Mouse (Mus musculus) heart, embryonic 10.5 days (tissue): Measurements from ENCODE around the gene 1110059E24Rik. TPM values are rescaled to one million over a fixed set of nuclear protein-coding genes. Genes with fewer than 3 reads are reported as not detected.

ENCODE experiments used
- DNase-seq: peaks from one replicate; pipeline ENCODE4 v3.0.0-alpha.2; 2017; ENCODE audit warnings: low spot score
- H3K27ac ChIP-seq: fragments of 300-500 bp; sonication (generic); 2 replicates; pipeline ENCODE4 v1.5.1; 2016; ENCODE audit warnings: mild to moderate bottlenecking
- H3K27me3 ChIP-seq: fragments of 300-500 bp; sonication (generic); 2 replicates; pipeline ENCODE4 v1.6.1; 2016; ENCODE audit warnings: mild to moderate bottlenecking; ENCODE audit not compliant: poor library complexity, insufficient read depth, severe bottlenecking
- H3K36me3 ChIP-seq: fragments of 300-500 bp; sonication (generic); 2 replicates; pipeline ENCODE4 v1.6.1; 2016; ENCODE audit warnings: mild to moderate bottlenecking, moderate library complexity
- H3K4me1 ChIP-seq: fragments of 300-500 bp; sonication (generic); 2 replicates; pipeline ENCODE4 v1.6.1; 2016; ENCODE audit warnings: mild to moderate bottlenecking
- H3K4me3 ChIP-seq: fragments of 300-500 bp; sonication (generic); 2 replicates; pipeline ENCODE4 v1.5.1; 2016; ENCODE audit warnings: mild to moderate bottlenecking, moderate library complexity
- H3K9me3 ChIP-seq: fragments of 300-500 bp; sonication (generic); 2 replicates; pipeline ENCODE4 v1.6.1; 2016; ENCODE audit warnings: mild to moderate bottlenecking, moderate library complexity
- WGBS: fragments of 180-500 bp; shearing (Covaris S2); methylation state at CpG from one replicate; pipeline ENCODE4 v1.1.7; 2016; 5-methylcytosine and 5-hydroxymethylcytosine counted together
- polyA plus RNA-seq: library from polyadenylated mRNA; unstranded; fragments of >200 nt; fragmentation: Nextera tagmentation; extraction: Ambion mirVana; gene quantifications from 2 replicates; pipeline ENCODE4 v1.2.1, GENCODE M21; 2016

The 1110059E24Rik gene
- 47.3 and 54.2 TPM in 2 replicates for polyA plus RNA-seq

DNA sequence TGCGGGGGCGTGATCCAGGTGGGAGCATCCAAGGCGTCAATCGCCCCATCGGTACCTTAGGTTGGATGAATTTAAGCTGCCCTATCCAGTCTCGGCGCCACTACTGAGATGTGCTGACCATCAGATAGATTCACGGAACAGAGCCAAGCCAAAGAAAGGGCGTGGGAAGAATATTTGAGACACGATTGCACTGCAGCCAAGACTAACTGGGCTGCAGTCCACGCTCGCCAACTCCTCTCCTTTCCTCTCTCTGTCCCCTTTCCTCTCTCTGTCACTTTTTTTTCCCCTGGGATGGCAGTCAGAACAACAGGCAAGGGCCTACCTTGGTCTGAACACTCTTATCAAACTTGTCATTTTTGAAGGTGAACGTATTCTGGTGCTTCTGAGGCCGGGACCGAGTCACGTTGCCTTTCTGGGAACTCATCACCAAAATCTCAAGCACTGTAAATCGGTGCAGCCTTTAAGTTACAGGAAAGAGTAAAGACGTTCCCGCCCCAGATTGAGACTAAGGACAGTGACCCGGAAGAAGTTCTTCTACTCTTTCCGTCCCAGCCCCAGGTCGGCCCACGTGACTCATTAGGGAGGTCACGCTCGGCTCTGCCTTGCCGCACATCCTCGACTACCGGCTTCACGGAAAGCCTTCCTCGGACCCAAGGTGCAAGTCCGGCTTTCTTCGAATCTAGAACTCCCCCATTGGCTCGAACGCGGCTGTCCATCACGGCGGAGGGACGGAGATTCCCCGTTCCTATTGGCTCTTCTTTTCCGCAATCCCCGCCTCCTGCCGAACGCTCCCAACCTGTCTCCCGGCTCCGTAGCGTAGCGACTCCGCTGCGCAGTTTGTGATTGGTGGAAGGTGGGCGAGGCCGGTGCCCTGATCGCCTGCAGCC is at the start of gene 1110059E24Rik:
TSS of gene 1110059E24Rik (minus strand) at position 692 of the 887 bp plus-strand sequence.
- peak within 1 kb of the TSS; percentile 98 for H3K27ac ChIP-seq
- WGBS = 6% methylated on average over 52 of the region's 52 CpGs
- no peaks in the 10 kb centered on the region for H3K36me3 ChIP-seq
- peak; percentile 99 for DNase-seq
- no peaks in the 10 kb centered on the region for H3K27me3 ChIP-seq
- peaks cover 7% of the 10 kb centered on the region; the same call in 1 of the 2 replicates for H3K4me1 ChIP-seq
- H3K4me3 ChIP-seq = peak within 1 kb of the TSS; percentile 93
- H3K9me3 ChIP-seq = no peaks in the 10 kb centered on the region

- DNase-seq = no peak
- Histone ChIP-seq H3K4me3 (no peak overlapping the region), H3K27me3 (no peaks in the 10 kb centered on the region), H3K27ac (no peak overlapping the region), H3K9me3 (no peaks in the 10 kb centered on the region), H3K36me3 (peaks cover 33% of the 10 kb centered on the region), H3K4me1 (no peaks in the 10 kb centered on the region)
- WGBS = 93% methylated on average over 10 of the region's 10 CpGs
These were observed 28.2 kb upstream of the 1110059E24Rik start for GRCm38 (mm10) chr19:21680986-21681385.

DNA sequence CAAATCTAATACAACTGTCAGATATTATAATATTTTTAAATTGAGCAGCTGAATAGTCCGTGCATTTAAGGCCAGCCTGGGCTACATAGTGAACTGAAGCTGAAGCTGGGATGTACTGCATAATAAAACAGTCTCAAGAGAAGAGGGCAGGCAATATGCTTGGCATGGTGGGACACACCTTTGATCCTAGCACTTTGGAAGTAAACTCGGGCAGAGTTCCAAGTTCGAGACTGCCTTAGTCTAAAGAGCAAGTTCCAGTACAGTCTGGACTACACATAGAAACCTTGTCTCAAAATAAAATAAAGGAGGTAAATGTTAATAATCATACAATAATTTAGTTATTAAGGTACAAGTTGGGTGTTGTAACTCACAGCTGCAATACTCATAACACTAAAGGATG is 27.3 kb upstream of the 1110059E24Rik start:
- WGBS = 89% methylated on average over 3 of the region's 3 CpGs
- peaks cover 33% of the 10 kb centered on the region for H3K36me3 ChIP-seq
- H3K27ac ChIP-seq = no peak overlapping the region

GRCm38 (mm10) chr19:21674354-21675096 is 21.7 kb upstream of the 1110059E24Rik start:
- no peak for DNase-seq
- no peak overlapping the region for H3K27ac ChIP-seq
- 98% methylated on average over 17 of the region's 17 CpGs for WGBS
- peaks cover 12% of the 10 kb centered on the region for H3K36me3 ChIP-seq
- no peaks in the 10 kb centered on the region for H3K27me3 ChIP-seq
- no peaks in the 10 kb centered on the region for H3K9me3 ChIP-seq
- H3K4me3 ChIP-seq = no peak overlapping the region
- no peaks in the 10 kb centered on the region for H3K4me1 ChIP-seq

More for the DNA sequence above, 27.3 kb upstream of the 1110059E24Rik start:
- no peaks in the 10 kb centered on the region for H3K9me3 ChIP-seq
- no peak for DNase-seq
- no peaks in the 10 kb centered on the region for H3K4me1 ChIP-seq
- no peaks in the 10 kb centered on the region for H3K27me3 ChIP-seq
- no peak overlapping the region for H3K4me3 ChIP-seq

DNA sequence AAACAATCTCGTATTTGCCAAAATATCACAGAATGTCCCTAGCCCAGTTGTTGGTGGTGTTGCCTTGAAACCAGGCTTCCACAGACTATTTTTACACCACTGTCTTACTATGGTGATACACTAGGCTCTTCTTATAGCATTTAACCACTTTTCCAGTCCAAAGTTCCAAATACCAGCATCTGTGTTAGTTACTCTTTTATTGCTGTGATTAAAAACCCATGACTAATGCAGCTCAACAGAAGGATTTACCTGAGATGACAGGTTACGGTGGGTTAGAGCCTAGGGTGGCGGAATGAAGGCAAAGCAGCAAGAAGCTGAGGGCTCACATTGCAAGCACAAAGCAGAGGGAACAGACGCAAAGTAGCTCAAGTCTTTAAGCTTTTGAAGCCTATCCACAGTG is 16.9 kb upstream of the 1110059E24Rik start:
- 89% methylated on average over 4 of the region's 4 CpGs for WGBS
- Histone ChIP-seq H3K4me1 (no peaks in the 10 kb centered on the region), H3K27me3 (no peaks in the 10 kb centered on the region), H3K27ac (no peak overlapping the region), H3K4me3 (no peak overlapping the region), H3K36me3 (peaks cover 6% of the 10 kb centered on the region; the same call in 1 of the 2 replicates), H3K9me3 (no peaks in the 10 kb centered on the region)
- DNase-seq = no peak

DNA sequence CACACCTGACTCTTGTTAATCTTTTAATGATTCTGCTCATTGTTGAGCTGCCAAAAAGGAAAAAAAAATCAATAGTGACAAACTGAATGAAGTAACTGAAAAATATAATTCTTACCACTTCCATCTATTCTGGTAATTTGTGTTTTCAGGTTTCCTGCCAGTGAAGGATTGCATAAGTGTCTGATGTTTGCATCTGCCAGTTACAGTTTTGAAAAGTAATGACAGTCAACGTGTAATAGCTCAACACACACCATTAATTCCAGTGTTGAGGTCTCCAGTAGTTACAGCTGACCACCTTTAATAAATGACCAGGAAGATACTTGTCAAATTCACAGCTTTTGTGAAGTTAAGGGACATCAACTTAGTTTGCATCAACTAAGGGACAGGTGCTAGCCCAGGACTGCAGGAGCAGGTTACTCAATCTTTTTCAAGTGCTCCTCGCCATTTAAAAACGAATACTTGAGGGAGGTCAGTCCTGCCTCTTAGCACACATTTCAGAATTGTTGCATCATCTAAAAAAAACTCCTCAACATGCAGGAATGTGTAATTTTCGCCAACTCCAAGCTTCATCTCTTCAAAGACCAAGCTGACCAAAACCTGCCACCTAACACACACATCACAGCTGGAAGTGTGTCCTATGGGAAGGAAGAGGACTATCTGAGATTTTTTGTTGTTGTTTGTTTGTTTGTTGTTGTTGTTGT is 11.1 kb upstream of the 1110059E24Rik start:
- H3K27me3 ChIP-seq = no peaks in the 10 kb centered on the region
- H3K27ac ChIP-seq = no peak overlapping the region
- H3K4me3 ChIP-seq = no peak overlapping the region
- H3K9me3 ChIP-seq = no peaks in the 10 kb centered on the region
- no peak for DNase-seq
- H3K4me1 ChIP-seq = no peaks in the 10 kb centered on the region
- 89% methylated on average over 4 of the region's 4 CpGs for WGBS
- H3K36me3 ChIP-seq = no peaks in the 10 kb centered on the region

- Histone ChIP-seq H3K4me3 (no peak overlapping the region), H3K27me3 (no peaks in the 10 kb centered on the region), H3K27ac (no peak overlapping the region), H3K9me3 (no peaks in the 10 kb centered on the region), H3K36me3 (no peaks in the 10 kb centered on the region), H3K4me1 (no peaks in the 10 kb centered on the region)
- DNase-seq = no peak
- WGBS = 95% methylated on average over 1 of the region's 1 CpGs
These were observed 8.0 kb upstream of the 1110059E24Rik start for GRCm38 (mm10) chr19:21660734-21661133.

DNA sequence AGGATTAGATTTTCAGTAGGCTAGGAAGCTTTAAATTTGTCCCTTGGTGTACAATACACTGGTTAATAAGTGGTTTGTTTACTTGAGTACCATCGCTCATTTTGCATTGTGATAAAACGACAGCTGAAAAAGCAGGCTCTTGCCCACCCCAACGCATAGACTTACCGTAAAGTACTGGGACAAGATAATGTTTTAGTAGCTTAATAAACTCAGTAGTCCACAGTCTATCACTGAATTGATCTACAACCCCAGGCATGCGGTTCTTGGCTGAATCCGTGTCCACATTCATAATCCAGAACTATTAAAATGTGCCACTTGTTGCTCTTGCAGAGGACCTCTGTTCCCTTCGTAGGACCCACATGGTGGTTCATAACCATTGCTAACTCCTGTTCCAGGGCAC is 2.0 kb upstream of the 1110059E24Rik start:
- WGBS = 72% methylated on average over 7 of the region's 7 CpGs
- Histone ChIP-seq H3K27me3 (no peaks in the 10 kb centered on the region), H3K9me3 (no peaks in the 10 kb centered on the region), H3K4me3 (peak overlapping the region; percentile 93), H3K4me1 (peaks cover 7% of the 10 kb centered on the region; the same call in 1 of the 2 replicates), H3K36me3 (no peaks in the 10 kb centered on the region), H3K27ac (no peak overlapping the region)
- no peak for DNase-seq

DNA sequence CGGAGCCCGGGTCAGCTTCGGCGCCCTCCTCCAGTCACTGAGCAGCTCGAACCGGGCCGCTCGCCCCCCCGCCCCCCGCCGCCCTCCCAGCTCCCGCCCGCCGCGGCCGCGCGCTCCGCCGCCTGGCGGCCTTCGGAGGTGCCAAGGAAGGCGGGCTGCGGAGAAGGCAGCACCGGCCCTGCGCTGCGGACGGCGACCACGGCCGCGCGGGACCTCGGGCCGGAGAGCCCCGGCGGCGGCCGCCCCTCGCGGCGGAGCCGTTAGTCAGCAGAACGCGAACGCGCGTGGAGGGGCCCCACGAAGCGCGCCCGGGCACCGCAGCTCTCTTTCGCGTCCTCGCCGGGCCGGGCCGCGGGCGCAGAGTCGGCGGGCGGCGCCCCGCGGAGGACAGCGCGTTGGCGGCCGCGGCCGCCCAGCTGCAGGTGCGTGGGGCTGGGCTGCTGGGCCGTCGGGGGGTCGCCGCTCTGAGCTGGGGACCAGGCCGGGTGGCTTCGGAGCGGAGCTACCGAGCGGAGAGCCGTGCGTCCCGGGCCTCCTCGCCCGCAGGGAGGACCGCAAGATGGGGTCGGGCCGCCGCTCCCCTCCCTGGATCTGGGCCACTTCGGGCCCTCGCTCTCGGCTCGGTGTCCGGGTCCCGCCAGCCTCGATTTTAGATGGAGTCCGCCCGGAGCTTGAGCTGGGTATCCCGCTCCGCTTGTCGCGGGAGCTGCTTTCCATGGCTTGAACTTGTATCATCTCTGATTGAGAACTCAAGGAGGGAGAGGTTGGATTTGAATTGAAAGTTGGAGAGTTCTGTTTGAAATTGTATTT is 601 bp upstream of the 1110059E24Rik start, which contains the start of gene Abhd17b:
TSS of gene Abhd17b (plus strand) at position 14 of the 810 bp plus-strand sequence.
- Histone ChIP-seq H3K4me1 (peaks cover 7% of the 10 kb centered on the region; the same call in 1 of the 2 replicates), H3K36me3 (no peaks in the 10 kb centered on the region), H3K27ac (peak within 1 kb of the TSS; percentile 98), H3K4me3 (peak within 1 kb of the TSS; percentile 93), H3K27me3 (no peaks in the 10 kb centered on the region), H3K9me3 (no peaks in the 10 kb centered on the region)
- WGBS = under 1% methylated on average over 84 of the region's 105 CpGs
- DNase-seq = peak; percentile 81

DNA sequence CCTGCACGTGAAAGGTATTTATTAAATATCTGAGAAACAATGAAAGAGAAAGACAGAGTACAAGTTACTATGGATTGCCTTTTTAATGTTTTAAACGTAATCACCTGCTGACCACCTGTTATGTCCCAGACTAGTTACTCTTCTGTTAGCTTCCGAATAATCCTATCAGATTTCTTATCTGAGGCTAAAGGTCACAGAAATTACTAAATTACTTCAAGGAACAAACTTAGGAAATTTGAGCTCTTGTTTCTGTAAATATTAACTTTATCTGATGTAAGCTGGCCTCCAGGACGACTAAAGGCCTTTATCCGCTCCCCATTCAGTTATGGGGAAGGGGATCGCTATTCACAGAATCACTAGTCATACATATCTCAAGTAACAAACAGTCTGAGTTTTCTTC is 1.1 kb downstream of the 1110059E24Rik start:
- 52% methylated on average over 6 of the region's 6 CpGs for WGBS
- H3K36me3 ChIP-seq = no peaks in the 10 kb centered on the region
- peaks cover 7% of the 10 kb centered on the region; the same call in 1 of the 2 replicates for H3K4me1 ChIP-seq
- H3K27me3 ChIP-seq = no peaks in the 10 kb centered on the region
- no peaks in the 10 kb centered on the region for H3K9me3 ChIP-seq
- no peak for DNase-seq
- H3K27ac ChIP-seq = peak overlapping the region; percentile 98; the same call in 1 of the 2 replicates
- peak overlapping the region; percentile 93 for H3K4me3 ChIP-seq

DNA sequence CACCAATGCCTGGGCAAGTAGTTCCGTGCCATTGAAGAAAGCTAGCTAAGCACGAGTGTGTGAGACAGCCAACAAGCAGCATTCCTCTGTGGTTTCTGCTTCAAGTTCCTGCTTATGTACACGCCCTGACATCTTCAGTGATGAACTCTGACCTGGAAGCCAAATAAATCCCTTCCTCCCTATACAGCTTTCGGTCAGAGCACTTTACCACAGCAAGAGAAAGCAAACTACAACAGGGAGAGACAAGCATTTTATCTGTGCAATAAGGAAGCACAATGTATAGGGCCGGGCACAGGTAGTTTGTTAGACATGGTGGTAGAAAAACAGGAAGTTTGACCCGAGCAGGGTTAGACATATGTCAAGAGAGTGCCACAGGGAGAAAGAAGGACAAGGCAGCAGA is 6.6 kb downstream of the 1110059E24Rik start:
- DNase-seq = no peak
- Histone ChIP-seq H3K27me3 (no peaks in the 10 kb centered on the region), H3K27ac (no peak overlapping the region), H3K9me3 (no peaks in the 10 kb centered on the region), H3K36me3 (no peaks in the 10 kb centered on the region), H3K4me3 (no peak overlapping the region), H3K4me1 (peaks cover 4% of the 10 kb centered on the region; the same call in 1 of the 2 replicates)
- 76% methylated on average over 6 of the region's 6 CpGs for WGBS

DNA sequence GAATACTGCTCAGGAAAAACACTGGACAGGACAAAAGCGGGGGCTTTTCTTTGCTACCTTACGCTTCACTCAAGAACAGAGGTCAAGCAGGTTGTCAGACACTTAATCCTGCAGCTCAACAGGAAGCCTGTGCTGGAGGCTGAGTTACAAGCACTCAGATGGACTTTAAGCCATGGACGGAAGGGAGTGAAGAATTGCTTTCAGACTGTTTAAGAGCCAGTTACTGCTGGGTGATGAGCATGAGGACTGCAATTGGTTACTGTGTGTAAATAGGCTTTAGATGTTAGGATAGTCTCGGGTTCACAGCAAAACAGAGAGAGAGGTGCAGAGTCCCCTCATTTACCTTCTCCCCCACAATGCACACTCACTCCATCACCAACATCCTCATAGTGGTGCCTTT is 7.5 kb downstream of the 1110059E24Rik start:
- H3K27me3 ChIP-seq = no peaks in the 10 kb centered on the region
- WGBS = 81% methylated on average over 4 of the region's 4 CpGs
- peaks cover 4% of the 10 kb centered on the region; the same call in 1 of the 2 replicates for H3K4me1 ChIP-seq
- H3K9me3 ChIP-seq = no peaks in the 10 kb centered on the region
- H3K36me3 ChIP-seq = no peaks in the 10 kb centered on the region
- H3K4me3 ChIP-seq = no peak overlapping the region
- DNase-seq = no peak
- no peak overlapping the region for H3K27ac ChIP-seq
